Comparison of ENCODE assay signal across 8 mouse cellular contexts in the genomic region with DNA sequence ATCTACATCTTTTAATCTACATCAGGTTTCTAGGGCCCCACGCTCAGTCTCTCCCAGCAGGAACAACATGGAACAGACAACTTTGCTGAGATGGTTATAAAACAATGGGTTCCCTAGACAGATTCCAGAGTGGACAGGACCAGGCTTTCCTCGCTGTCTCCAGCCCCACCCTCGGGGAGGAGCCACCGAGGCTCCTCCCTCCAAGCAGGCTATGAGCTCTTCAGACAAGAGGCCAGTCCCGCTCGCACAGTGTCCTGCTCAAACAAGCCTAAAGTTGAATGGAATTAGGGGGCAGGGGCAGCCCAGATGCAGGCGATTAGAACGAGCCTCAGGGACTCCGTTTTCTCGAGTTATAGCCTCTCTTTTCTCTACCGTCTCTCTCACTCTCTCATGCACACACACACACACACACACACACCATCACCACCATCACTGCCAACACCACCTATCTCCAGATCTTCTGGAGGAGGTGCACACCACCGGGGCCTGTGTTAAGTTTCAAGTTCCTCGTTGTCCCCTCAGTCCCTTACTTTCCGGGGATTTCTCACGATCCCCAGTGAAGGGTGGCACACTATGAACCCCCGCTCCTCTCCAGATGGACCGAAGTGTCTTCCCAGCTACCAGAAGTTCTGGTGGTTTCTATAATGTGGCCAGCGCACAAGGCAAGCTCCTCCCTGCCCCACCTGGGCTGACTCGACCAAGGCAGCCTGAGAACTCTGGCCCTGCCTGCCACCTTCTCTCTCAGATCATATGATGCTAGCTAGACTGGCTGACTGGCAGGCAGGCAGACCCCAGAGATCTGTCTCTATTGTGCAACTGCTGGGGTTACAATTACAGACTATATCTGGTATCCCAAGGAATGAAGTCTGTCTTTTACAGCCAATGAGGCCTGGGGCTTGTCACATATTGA. TPM values are rescaled to one million over a fixed set of nuclear protein-coding genes. Genes with fewer than 3 reads are reported as not detected.
DNase-seq lines count a peak whose midpoint lies in the region; ATAC-seq lines count a peak whose summit lies in the region.

No protein-coding gene starts in this region.

- H3K4me1 ChIP-seq in hindbrain, embryonic 11.5 days (replicated peaks; ENCODE audit: control insufficient read depth, insufficient read depth, low read length) = peaks cover 19% of the 10 kb centered on the region
- peaks cover 64% of the 10 kb centered on the region for H3K4me1 ChIP-seq in midbrain, embryonic 15.5 days
- H3K4me1 ChIP-seq in kidney, embryonic 14.5 days (ENCODE audit: control insufficient read depth, insufficient read depth, low read length) = peaks cover 14% of the 10 kb centered on the region

- 28% methylated on average over 19 of the region's 19 CpGs for WGBS in hindbrain, embryonic 11.5 days
- 19% methylated on average over 19 of the region's 19 CpGs for WGBS in midbrain, embryonic 15.5 days
- 47% methylated on average over 19 of the region's 19 CpGs for WGBS in kidney, embryonic 14.5 days

- DNase-seq in cerebellum, postnatal 14 days = peak; percentile 39 to 54
- no peak for DNase-seq in cerebellum, postnatal 25 days
- peak; percentile 71 for DNase-seq in embryo, embryonic 10 days (ENCODE audit: low spot score)
- peak; percentile 84 for DNase-seq in hindbrain, embryonic 11.5 days (ENCODE audit: low spot score)
- DNase-seq in adrenal gland, postnatal 36 days = no peak
- DNase-seq in T-cell, adult 2 months (ENCODE audit: low spot score) = no peak

- no peak overlapping the region for H3K4me2 ChIP-seq in hindbrain, embryonic 11.5 days (replicated peaks; ENCODE audit: low read depth, low read length)
- peak overlapping the region; percentile 23 for H3K4me2 ChIP-seq in midbrain, embryonic 15.5 days
- no peak overlapping the region for H3K4me2 ChIP-seq in kidney, embryonic 14.5 days (replicated peaks; ENCODE audit: low read depth, low read length)

- no peaks in the 10 kb centered on the region for H3K9me3 ChIP-seq in hindbrain, embryonic 11.5 days (ENCODE audit: control insufficient read depth, low read length)
- no peaks in the 10 kb centered on the region for H3K9me3 ChIP-seq in midbrain, embryonic 15.5 days
- no peaks in the 10 kb centered on the region for H3K9me3 ChIP-seq in kidney, embryonic 14.5 days (ENCODE audit: control insufficient read depth, low read length)

- peak overlapping the region; percentile 28; the same call in 1 of the 2 replicates for H3K9ac ChIP-seq in hindbrain, embryonic 11.5 days (ENCODE audit: low read depth, low read length)
- peak overlapping the region; percentile 24; the same call in 1 of the 2 replicates for H3K9ac ChIP-seq in midbrain, embryonic 15.5 days
- H3K9ac ChIP-seq in kidney, embryonic 14.5 days (ENCODE audit: low read depth, low read length) = no peak overlapping the region

- H3K27ac ChIP-seq in hindbrain, embryonic 11.5 days (ENCODE audit: low read depth, low read length) = peak overlapping the region; percentile 82
- peak overlapping the region; percentile 83 for H3K27ac ChIP-seq in midbrain, embryonic 15.5 days
- no peak overlapping the region for H3K27ac ChIP-seq in kidney, embryonic 14.5 days (ENCODE audit: low read depth, low read length)

- ATAC-seq in hindbrain, embryonic 11.5 days (ENCODE audit: low FRiP score) = peak; percentile 63
- ATAC-seq in midbrain, embryonic 15.5 days (replicated peaks) = peak; percentile 59
- ATAC-seq in kidney, embryonic 14.5 days (ENCODE audit: low FRiP score, low TSS enrichment) = no peak

- H3K4me3 ChIP-seq in hindbrain, embryonic 11.5 days (ENCODE audit: low read depth, low read length) = no peak overlapping the region
- no peak overlapping the region for H3K4me3 ChIP-seq in midbrain, embryonic 15.5 days
- no peak overlapping the region for H3K4me3 ChIP-seq in kidney, embryonic 14.5 days (ENCODE audit: low read length)

- no peaks in the 10 kb centered on the region for H3K27me3 ChIP-seq in hindbrain, embryonic 11.5 days (ENCODE audit: control insufficient read depth, insufficient read depth, low read length)
- H3K27me3 ChIP-seq in midbrain, embryonic 15.5 days (replicated peaks) = no peaks in the 10 kb centered on the region
- H3K27me3 ChIP-seq in kidney, embryonic 14.5 days (ENCODE audit: control insufficient read depth, insufficient read depth, low read length) = no peaks in the 10 kb centered on the region; the same call in 1 of the 2 replicates

- no peaks in the 10 kb centered on the region for H3K36me3 ChIP-seq in hindbrain, embryonic 11.5 days (ENCODE audit: control insufficient read depth, insufficient read depth, low read length)
- H3K36me3 ChIP-seq in midbrain, embryonic 15.5 days (replicated peaks) = no peaks in the 10 kb centered on the region; the same call in 1 of the 2 replicates
- no peaks in the 10 kb centered on the region for H3K36me3 ChIP-seq in kidney, embryonic 14.5 days (ENCODE audit: control insufficient read depth, insufficient read depth, low read length)

RNA-seq across cellular contexts. Expression of a gene that starts 38.7 kb away (rescaled TPM):
- polyA plus RNA-seq in hindbrain, embryonic 11.5 days (2014; fragmentation: Nextera tagmentation; extraction: Ambion mirVana) = 1.4 and 1.9 TPM in 2 replicates
- polyA plus RNA-seq in midbrain, embryonic 15.5 days (2015; fragmentation: Nextera tagmentation; extraction: Ambion mirVana) = 0.93 and 1.4 TPM in 2 replicates
- total RNA-seq in adrenal gland, postnatal 36 days (2021) = 10 to 100 TPM; 55.5 to 60.8 TPM
- polyA plus RNA-seq in kidney, embryonic 14.5 days (2014; fragmentation: Nextera tagmentation; extraction: Ambion mirVana) = 0.83 and 1.4 TPM in 2 replicates

RNA-seq across cellular contexts. Expression of a gene that starts 42.0 kb away (rescaled TPM):
- polyA plus RNA-seq in hindbrain, embryonic 11.5 days (2014; fragmentation: Nextera tagmentation; extraction: Ambion mirVana) = 0.59 and 0.88 TPM in 2 replicates
- 4.3 and 4.8 TPM in 2 replicates for polyA plus RNA-seq in midbrain, embryonic 15.5 days (2015; fragmentation: Nextera tagmentation; extraction: Ambion mirVana)
- total RNA-seq in adrenal gland, postnatal 36 days (2021) = 1 to 10 TPM; 3.4 to 3.9 TPM
- 0.83 and 1.0 TPM in 2 replicates for polyA plus RNA-seq in kidney, embryonic 14.5 days (2014; fragmentation: Nextera tagmentation; extraction: Ambion mirVana)

Comparison
In these comparisons a context has a peak if more than half of its experiments do, and no peak if none do; other contexts are left out.
1. DNase-seq: peak in cerebellum, postnatal 14 days (2 of 2), embryo, embryonic 10 days (single experiment) and hindbrain, embryonic 11.5 days (single experiment); none in cerebellum, postnatal 25 days (0 of 2), adrenal gland, postnatal 36 days (0 of 2) and T-cell, adult 2 months (single experiment).